Mouse (Mus musculus): ENCODE measurements around the gene Krtap17-1.
A peak's percentile ranks its signal among the peaks of the same experiment; 100 is the strongest.

The Krtap17-1 gene

DNA sequence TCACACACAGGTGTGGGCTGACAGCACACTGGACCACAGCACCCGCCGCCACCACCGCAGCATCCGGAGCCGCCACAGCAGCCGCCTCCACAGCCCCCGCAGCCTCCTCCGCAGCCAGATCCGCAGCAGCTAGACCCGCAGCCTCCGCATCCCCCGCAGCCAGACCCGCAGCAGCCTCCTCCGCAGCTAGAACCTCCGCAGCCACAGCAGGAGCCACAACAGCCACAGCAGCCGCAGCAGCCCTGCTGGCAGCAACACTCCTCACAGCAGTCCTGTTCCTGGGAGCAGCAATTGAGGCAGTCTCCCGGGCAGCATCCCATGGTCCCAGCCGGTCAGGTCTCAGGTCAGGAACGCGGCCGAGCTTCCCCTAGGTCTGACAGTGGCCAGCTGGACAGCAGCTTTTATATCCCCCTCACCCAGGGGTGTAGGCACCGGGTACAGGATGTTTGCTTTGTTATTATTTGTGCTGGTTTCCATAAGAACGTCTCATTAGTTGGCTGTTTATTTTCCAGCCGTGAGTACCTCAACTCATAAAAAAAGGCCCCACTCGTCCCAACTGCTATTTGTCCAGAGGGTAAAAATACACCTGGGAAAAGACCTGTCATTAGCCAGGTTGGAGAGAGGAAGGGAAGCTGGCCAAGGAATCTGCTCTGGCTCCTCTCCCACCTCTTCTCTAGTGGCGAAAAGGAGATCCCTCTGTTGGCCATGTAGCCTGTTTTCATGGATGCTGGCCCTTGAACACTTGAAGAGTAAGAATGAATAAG, at the start of gene Krtap17-1:
Krtap17-1 (minus strand) TSS at position 375 of the 764 bp plus-strand sequence.
- no peak for DNase-seq (ENCODE audit: low spot score in 2 of 2)

DNA sequence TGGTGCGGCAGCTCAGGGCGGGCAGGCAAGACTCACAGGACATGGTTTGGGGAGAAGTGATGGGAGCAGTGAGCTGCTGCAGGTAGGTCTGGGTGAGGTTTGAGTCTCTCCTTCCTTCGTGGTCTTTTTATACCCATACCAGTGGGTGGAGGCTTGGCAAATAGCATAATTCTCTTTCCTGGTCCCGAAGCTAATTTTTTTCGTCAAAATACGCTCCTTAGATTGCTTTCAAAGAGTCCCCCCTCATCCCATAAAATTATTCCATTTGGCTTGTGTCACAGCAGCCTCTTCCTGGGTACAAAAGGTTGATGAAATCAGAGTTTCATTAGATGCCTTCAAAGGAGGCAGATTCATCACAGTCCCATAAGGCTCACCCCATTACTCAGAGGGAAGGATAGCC, 47.7 kb upstream of the Krtap17-1 start, which contains the start of gene Krt34:
Krt34 (minus strand) TSS at position 101 of the 400 bp plus-strand sequence.
- no peak for DNase-seq (ENCODE audit: low spot score in 2 of 2)

DNA sequence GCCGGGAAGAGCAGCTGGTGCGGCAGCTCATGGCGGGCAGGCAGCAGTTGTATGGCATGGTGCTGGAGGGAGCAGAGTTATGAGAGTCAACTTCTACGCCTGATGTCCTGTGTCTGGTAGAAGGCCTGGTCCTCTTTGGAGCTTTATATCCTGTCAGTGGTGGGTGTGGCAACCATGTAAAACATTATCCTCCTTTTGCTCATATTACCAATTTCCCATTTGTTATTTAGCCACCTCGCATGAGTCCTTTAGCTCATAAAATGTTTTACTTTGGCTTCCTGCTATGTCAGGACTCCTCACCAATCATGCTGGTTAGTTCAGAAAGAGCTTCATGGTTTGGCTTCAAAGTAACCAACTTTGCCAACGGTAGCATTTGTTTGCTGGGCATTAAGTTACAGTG, 36.0 kb upstream of the Krtap17-1 start, which contains the start of gene Krt33b:
Krt33b (minus strand) TSS at position 101 of the 400 bp plus-strand sequence.
- no peak for DNase-seq (ENCODE audit: low spot score in 2 of 2)

DNA sequence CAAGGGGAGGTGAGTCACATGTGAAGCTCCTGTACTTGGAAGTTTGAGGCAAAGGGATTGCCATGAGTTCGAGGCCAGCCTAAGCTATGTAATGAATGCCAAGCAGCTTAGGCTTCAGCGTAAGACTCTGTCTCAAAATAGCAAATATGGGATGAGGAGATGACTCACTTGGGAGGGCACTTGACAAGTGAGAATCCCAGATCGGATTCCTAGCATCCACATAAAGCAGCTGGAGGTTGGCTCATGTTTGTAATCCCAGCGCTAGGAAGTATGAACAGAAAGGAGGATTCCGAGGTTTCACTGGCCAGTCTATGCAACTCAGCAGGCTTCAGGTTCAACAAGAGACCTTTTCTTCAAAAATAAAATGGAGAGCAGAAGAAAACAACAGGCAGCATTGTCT, 27.6 kb upstream of the Krtap17-1 start:
- no peak for DNase-seq (ENCODE audit: low spot score in 2 of 2)

DNA sequence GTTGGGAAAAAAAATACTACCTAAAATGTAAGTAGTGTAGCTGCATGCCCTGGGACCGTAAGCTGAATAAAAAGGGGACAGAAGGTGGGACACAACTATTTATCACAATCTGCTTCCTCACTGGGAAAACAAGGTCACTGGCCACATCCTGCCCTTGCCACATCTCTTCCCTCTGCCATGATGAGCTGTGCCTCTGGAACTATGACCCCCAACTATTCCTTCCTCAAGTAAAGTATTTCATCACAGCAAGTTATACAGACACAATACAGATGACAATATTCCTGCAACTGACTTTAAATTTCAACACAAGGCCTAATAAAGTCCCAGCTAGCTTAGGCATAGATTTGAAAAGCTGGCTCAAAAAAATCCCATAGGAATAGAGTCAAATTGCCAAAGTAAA, 25.7 kb upstream of the Krtap17-1 start:
- no peak for DNase-seq (ENCODE audit: low spot score in 2 of 2)

DNA sequence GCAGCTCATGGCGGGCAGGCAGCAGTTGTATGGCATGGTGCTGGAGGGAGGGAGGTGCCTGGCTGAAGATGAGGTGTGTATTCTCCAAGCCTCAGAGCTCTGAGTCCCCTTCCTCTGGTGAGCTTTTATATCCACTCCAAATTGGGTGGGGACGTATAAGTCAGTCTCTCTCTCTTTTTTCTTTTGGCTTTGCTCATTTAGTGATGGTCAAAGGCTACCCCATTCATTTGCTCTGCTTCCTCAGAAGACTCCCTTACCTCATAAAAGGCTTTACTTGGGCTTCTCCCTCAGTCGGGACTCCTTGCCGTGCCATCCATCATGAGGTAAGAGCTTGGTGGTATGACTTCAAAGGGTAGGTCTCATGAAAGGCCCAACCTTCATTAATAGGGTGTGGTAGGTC, 22.3 kb upstream of the Krtap17-1 start, which contains the start of gene Krt33a:
Krt33a (minus strand) TSS at position 101 of the 400 bp plus-strand sequence.
- no peak for DNase-seq (ENCODE audit: low spot score in 2 of 2)

DNA sequence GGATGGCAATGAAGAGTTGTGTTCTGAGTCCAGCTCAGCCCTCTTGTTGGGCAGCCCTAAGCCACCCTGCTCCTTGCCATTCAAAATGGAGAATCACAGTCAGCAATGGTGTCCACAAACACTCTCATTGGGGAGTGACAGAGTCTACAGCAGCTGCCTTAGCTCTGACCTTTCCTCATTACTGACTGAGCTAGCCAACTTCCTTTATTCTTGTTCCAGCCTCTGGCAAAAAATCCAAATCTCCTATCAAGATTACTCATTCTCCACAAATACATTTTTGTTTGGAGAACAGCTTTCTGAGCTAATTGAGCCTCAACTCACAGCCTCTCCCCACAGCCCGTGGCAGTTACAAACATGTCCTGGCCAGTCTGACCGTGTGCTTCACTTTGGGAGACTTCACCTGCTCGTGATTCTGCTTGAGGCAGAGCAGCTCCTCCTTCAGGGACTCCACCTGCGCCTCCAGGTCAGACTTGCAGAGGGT, 19.9 kb upstream of the Krtap17-1 start:
- DNase-seq (ENCODE audit: low spot score in 2 of 2): no peak

DNA sequence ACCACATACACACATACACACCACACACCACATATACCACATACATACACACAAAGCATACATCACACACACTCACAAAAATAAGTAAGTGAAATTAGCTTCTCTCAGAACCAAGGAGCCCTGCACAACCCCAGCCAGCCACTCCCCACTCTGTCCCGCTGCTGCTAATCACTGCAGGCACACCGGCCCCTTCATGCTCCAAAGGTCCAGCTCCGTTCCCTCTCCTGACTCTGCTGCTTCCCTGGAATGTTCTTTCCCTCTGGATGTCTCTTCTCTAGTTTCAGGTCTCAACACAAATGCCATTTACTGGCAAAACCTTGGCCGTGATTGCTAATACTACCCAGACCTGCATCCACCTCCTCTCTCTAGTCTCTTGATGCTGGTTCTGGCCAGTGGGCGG, 16.9 kb upstream of the Krtap17-1 start:
- no peak for DNase-seq (ENCODE audit: low spot score in 2 of 2)

DNA sequence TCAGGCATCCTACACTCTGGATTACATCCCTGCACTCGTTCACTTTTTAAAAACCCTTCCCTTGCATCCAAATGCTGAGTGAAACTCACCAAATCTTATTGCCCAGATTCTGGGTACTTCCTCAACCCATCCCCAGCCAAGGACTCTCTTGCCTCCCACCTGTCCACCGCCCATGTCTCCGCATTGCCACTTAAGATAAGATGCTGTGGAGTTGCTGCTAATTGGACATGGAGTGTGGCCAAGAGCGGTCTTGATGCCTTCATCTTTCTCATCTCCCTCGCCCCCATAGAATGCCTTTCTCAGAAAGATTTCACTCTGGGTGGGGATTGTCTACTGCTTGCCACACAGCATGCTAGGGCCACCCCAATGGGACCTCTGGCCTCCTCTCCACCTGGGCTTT, 14.5 kb upstream of the Krtap17-1 start:
- no peak for DNase-seq (ENCODE audit: low spot score in 2 of 2)

DNA sequence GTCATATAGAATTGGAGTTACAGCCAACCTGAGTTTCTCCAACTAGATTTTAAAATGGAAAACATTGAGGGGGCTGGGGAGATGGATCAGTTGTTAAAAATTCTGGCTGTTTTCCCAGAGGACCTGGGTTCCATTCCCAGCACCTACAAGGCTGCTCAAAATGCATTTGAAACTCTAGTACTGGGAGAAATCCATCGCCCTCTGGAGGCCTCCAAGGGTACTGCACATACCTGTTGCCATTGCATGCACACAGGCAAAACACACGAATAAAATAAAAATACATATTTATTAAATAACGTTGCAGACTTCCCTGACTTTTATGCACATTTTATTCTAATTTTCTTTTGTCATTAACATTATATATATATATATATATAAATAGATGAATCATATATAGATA, 12.8 kb upstream of the Krtap17-1 start:
- DNase-seq (ENCODE audit: low spot score in 2 of 2): no peak

DNA sequence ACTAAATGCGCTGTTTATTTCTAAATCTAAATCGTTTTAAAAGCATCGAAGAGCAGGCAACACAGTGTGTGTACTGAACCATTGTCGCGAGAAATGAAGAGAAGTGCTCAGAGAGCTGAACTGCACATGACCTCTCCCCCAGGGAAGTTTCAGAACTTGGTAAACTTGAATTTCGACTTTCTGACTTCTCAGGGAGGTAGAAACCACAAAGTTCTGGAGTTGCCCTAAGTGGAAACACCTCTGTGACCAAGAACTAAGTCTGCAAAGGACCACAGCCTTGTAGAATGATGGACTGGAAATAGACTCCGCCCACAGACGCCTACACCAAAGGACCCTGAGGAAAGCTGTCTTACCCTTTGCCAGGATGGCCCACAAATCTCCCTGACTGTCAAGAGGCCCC, 12.1 kb upstream of the Krtap17-1 start:
- no peak for DNase-seq (ENCODE audit: low spot score in 2 of 2)

DNA sequence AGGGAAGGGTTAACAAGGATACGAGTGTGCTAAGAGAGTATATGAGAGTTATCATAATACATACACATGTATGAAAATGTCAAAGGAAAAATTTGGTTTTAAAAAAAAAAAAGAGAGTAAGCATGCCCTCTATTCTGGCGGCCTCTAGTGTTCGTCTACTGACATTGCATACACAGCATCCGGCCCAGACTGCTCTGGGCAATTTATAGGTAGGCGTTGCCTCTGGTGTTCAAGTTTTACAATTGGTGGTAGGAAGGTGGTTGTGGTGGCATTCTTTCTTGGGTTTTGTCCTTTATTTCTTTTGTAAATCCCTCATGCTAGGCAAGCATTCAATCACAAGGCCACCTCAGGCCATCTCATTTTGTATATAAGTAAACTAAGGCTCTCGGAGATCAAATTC, 11.1 kb upstream of the Krtap17-1 start:
- peak in 1 of 2 experiments; percentile 40 for DNase-seq (ENCODE audit: low spot score in 2 of 2)

DNA sequence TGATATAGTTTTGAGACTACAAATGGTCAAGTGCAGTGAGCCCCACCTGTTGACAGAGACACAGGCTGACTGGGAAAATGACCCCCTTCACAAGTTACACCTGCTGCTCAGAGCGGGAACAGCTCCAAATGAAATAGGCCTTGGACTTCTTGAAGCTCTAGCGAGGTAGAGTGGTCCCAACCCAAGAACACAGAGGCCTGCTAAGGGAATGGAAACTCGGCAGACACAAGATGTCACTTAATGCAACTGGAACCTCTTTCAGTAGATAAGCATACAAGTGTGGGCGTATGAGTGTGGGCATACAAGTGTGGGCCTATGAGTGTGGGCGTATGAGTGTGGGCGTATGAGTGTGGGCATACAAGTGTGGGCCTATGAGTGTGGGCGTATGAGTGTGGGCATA, 5.3 kb upstream of the Krtap17-1 start:
- no peak for DNase-seq (ENCODE audit: low spot score in 2 of 2)

DNA sequence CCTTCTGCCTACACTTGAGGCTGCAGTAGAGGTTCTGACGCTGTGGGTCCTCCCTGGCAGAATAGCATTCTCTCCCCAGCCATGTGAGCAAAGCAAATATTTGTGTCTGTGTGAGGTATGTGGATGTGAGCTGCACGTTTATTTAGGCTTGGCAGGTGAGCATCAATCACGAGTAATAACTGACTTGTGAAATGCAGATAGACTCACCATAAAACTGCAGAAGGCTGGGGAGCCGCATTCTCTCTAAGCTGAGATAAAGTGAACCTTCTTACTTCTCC, 529 bp upstream of the Krtap17-1 start:
- no peak for DNase-seq (ENCODE audit: low spot score in 2 of 2)

DNA sequence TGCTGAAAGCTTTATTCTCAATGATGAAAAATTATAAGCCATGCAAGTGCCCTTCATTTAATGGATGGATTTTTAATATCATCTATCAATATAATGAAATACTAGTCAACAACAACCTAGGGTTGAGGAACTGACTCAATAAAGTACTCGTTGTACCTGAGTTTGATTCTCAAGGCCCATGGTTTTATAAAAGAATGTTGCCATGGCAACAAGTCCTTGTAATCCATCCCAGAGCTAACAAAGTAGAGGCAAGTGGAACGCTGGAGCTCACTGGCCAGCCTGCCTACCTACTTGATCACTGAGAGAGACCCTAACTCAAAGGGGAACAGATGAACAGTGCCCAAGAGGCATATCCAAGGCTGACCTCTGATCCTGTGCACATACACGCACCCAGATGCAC, 3.2 kb downstream of the Krtap17-1 start:
- no peak for DNase-seq (ENCODE audit: low spot score in 2 of 2)

DNA sequence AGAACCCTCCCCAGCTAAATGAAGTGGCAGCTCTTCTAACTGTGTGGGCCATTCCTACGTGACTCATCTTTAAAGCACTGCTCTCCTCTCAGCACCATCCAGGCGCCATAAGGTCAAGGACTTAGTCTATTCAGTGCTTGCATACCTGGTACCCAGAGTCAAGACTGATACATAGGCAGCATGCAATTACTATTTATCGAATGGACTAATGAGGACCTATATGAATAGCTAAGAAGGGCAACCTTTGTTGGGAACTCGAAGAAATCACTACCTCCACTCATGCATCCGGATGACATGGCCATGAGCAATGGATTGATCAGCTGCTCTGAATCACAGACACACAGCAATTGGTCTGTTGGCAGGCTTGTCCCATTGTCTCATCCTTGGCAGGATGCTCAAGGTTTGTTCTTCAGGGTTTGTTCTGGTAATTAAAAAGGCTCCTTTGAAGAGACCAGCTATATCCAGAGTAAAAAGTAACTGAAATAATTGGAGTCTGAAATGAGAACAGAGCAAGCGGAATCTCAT, 3.9 kb downstream of the Krtap17-1 start:
- DNase-seq (ENCODE audit: low spot score in 2 of 2): no peak

DNA sequence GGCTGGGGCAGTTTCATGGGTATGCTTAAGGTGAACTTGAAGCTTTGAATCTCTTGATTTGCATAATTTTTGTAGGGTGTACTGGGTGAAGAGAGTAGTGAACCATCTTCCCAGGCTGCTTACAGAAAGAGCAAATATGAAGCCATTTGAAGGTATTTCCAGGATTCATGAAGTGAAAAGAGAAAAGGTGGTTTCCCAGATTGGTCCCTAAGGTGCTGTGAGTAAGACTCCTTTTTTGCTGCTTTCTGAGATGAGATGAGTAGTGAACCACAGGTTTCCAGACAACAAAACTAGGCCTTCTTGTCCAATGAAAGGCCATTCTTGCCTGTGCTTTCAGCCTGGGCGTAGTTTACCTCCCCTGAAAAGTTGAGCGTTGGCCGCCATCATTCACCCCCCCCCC, 5.3 kb downstream of the Krtap17-1 start:
- no peak for DNase-seq (ENCODE audit: low spot score in 2 of 2)

DNA sequence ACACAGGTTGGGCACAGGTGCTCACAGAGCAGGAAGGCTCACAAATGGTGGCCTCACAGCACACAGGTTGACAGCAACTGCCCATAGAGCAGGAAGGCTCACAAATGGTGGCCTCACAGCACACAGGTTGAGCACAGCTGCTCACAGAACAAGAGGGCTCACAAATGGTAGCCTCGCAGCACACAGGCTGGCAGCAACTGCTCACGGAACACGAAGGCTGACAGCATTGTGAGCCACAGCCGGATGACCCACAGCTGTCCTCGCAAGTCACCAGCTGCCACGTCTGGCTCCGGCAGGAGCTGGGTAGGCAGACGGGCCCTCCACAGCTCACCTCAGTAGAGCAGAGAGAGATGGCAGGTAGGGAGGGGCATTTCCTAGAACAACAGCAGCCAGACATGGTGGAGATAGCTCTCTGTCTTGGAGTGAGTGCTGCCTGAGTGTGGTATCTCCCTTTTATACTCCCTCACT, 7.6 kb downstream of the Krtap17-1 start, which contains the start of gene Krtap16-1:
Krtap16-1 (minus strand) TSS at position 418 of the 468 bp plus-strand sequence.
- no peak for DNase-seq (ENCODE audit: low spot score in 2 of 2)

DNA sequence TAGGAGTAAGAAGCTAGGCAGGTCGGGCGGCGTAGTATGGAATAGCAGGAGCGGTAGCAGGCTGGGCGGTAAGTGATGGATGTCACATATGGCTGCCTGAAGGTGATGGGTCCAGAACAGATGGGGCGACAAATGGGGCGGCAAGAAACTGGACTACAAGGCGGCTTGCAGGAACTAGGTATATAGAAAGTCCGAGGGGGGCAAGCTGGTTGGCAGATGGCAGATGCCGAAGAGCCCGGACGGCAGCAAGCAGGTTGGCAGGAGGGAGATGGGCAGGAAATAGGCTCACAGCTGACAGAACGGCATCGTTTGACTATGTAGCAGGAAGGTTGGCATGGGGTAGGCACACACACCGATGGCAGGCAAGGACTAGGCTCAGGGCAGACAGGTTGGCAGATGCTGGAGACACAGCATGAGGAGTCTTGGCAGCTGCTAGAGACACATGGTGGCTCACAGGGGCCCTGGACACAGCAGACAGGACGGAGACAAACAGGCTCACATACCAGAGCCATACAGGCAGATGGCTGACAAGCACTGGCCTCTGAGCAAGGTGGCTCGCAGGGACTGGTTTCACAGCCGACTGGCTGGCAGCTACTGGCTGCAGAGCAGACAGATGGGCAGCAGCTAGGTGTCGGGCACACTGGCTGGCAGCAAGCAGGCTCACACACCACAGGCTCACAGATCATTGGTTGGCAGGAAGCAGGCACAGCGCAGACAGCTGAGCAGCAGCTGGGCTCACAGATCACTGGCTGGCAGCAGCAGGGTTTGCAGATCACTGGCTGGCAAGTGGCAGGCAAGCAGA, 8.3 kb downstream of the Krtap17-1 start:
- DNase-seq (ENCODE audit: low spot score in 2 of 2): peak in 1 of 2 experiments; percentile 19

DNA sequence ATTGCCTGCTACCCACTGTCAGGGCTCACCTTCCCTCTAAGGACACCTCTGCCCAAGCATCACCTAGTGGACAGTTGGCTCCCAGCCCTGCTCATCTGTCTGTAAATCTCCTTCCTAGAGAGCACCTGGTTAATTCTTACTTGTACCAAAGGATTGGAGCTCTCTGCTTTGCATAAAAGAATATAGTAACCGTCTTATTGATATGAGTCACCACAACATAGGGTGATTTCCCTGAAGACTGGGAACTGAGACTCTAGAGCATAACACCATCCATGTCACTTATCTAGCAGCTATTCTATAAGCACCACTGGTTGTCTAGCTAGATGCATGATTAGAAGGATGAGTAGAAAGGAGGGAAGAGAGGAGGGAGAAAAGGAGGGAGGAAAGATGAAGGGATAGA, 10.4 kb downstream of the Krtap17-1 start:
- DNase-seq (ENCODE audit: low spot score in 2 of 2): no peak

DNA sequence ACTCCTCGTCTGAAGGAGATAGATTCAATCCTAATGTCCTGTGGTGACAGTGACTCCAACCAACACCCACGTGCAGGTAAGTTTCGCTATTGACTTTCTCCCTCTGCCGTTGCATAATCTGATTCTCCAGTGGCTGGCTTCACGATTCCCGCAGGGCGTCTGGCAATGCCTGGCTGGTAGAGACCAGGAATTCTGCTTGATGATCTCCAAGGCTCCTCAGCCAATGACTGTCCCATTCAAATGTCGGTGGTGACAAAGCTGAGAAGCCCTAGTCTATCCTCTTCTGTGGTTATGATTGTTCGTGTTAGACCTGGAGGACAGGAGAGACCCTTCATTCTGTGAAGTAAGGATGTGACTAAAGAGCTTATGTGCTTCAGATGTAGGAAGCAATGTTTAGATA, 11.1 kb downstream of the Krtap17-1 start:
- DNase-seq (ENCODE audit: low spot score in 2 of 2): no peak

DNA sequence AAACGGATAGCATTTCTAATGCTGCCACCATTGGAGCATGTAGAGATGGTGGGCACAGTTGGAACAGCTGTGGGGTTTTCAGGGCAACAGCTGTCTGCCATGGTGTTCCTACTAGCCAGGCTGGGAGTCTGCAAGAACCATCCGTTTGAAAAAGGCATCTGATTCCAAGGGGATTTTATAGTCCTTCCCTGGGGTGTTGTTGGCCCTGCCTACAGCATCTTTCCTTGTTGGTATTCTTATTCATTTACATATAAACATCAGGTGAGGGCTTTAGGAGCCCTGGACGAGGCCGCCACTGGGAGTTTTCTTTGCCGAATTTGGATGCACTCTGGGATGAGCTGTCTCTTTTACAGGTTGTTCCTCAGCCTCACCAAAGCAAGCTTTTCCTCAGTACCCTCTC, 14.8 kb downstream of the Krtap17-1 start, which contains the start of gene Krtap29-1:
Krtap29-1 (minus strand) TSS at position 101 of the 400 bp plus-strand sequence.
- no peak for DNase-seq (ENCODE audit: low spot score in 2 of 2)
